Mouse (Mus musculus) cortical plate, adult 2 months (tissue): ENCODE measurements around the gene Kif26b.

ENCODE experiments used
- CTCF ChIP-seq: fragments of 200-500 bp; IDR thresholded peaks from 2 replicates; pipeline ENCODE4 v1.5.1; 2011; ENCODE audit warnings: mild to moderate bottlenecking, control low read depth, low read length; ENCODE audit not compliant: insufficient read depth; ENCODE audit errors: extremely low read depth
- POLR2A ChIP-seq: fragments of 200-500 bp; IDR thresholded peaks from 2 replicates; pipeline ENCODE4 v1.6.1; 2011; ENCODE audit warnings: mild to moderate bottlenecking, low read length, control low read depth; ENCODE audit not compliant: insufficient read depth; ENCODE audit errors: extremely low read depth

- TF ChIP-seq CTCF, result no peak
- TF ChIP-seq POLR2A, result no peak
Observed at GRCm38 (mm10) chr1:178936457-178936856, 407.5 kb downstream of the Kif26b start.
